Mouse (Mus musculus) lung, embryonic 15.5 days (tissue): ENCODE results near the gene Nr4a1. TPM values are rescaled to one million over a fixed set of nuclear protein-coding genes. Genes with fewer than 3 reads are reported as not detected.

Experiments
- ATAC-seq: fragments of 200-750 bp; cut with Nextera tagmentation; 2 replicates; pipeline ENCODE4 v1.8.0; 2017; ENCODE audit warnings: moderate number of reproducible peaks, borderline replicate concordance; ENCODE audit not compliant: low FRiP score, low TSS enrichment; ENCODE audit errors: extremely low read depth
- H3K27ac ChIP-seq: fragments of 300-500 bp; sonication (generic); 2 replicates; pipeline ENCODE4 v1.5.1; 2015; ENCODE audit warnings: moderate library complexity, mild to moderate bottlenecking, inconsistent platforms
- H3K27me3 ChIP-seq: fragments of 300-500 bp; sonication (generic); 2 replicates; pipeline ENCODE4 v1.6.1; 2015; ENCODE audit warnings: inconsistent platforms
- H3K36me3 ChIP-seq: fragments of 300-500 bp; sonication (generic); 2 replicates; pipeline ENCODE4 v1.6.1; 2015; ENCODE audit warnings: inconsistent platforms
- H3K4me1 ChIP-seq: fragments of 300-500 bp; sonication (generic); 2 replicates; pipeline ENCODE4 v1.6.1; 2015; ENCODE audit warnings: inconsistent platforms
- H3K4me2 ChIP-seq: fragments of 300-500 bp; sonication (generic); 2 replicates; pipeline ENCODE4 v1.6.1; 2015; ENCODE audit warnings: inconsistent platforms, mild to moderate bottlenecking, moderate library complexity
- H3K4me3 ChIP-seq: fragments of 300-500 bp; sonication (generic); 2 replicates; pipeline ENCODE4 v1.5.1; 2015; ENCODE audit warnings: mild to moderate bottlenecking, inconsistent platforms
- H3K9ac ChIP-seq: fragments of 300-500 bp; sonication (generic); 2 replicates; pipeline ENCODE4 v1.6.1; 2015; ENCODE audit warnings: inconsistent platforms
- H3K9me3 ChIP-seq: fragments of 300-500 bp; sonication (generic); 2 replicates; pipeline ENCODE4 v1.6.1; 2016; ENCODE audit warnings: inconsistent platforms
- WGBS: fragments of 180-500 bp; shearing (Covaris S2); methylation state at CpG from one replicate; pipeline ENCODE4 v1.1.7; 2015; 5-methylcytosine and 5-hydroxymethylcytosine counted together
- polyA plus RNA-seq: library from polyadenylated mRNA; unstranded; fragments of >200 nt; fragmentation: Nextera tagmentation; extraction: Ambion mirVana; gene quantifications from 2 replicates; pipeline ENCODE4 v1.2.1, GENCODE M21; 2015

Gene Nr4a1
- polyA plus RNA-seq, 1 experiment from 2014 or later: 9.9 TPM

GRCm38 (mm10) chr15:101308440-101309348 lies 54.6 kb downstream of the Nr4a1 start:
- no peak overlapping the region for H3K4me3 ChIP-seq
- 47% methylated on average over 13 of the region's 13 CpGs for WGBS
- ATAC-seq: 0 out of 2 replicates have a peak, but pooled peaks have one; percentile 6
- H3K27me3 ChIP-seq: no peaks in the 10 kb centered on the region
- peak overlapping the region; percentile 53; the same call in 1 of the 2 replicates for H3K27ac ChIP-seq
- no peaks in the 10 kb centered on the region for H3K36me3 ChIP-seq
- H3K4me1 ChIP-seq: peaks cover 21% of the 10 kb centered on the region
- no peak overlapping the region for H3K9ac ChIP-seq
- H3K9me3 ChIP-seq: no peaks in the 10 kb centered on the region
- H3K4me2 ChIP-seq: no peak overlapping the region

- no peak overlapping the region for H3K4me2 ChIP-seq
- H3K27ac ChIP-seq: peak overlapping the region; percentile 53; the same call in 1 of the 2 replicates
- H3K4me1 ChIP-seq: peaks cover 21% of the 10 kb centered on the region
- no peak for ATAC-seq
- no peak overlapping the region for H3K9ac ChIP-seq
- no peak overlapping the region for H3K4me3 ChIP-seq
- WGBS: 28% methylated on average over 5 of the region's 5 CpGs
- H3K36me3 ChIP-seq: no peaks in the 10 kb centered on the region
- no peaks in the 10 kb centered on the region for H3K9me3 ChIP-seq
- H3K27me3 ChIP-seq: no peaks in the 10 kb centered on the region
Measured at GRCm38 (mm10) chr15:101309493-101309892, 55.4 kb downstream of the Nr4a1 start.

- whole genome bisulfite sequencing: 47% methylated on average over 12 of the region's 15 CpGs
- no peak for ATAC-seq
Measured at GRCm38 (mm10) chr15:101311087-101311770, 57.2 kb downstream of the Nr4a1 start.

GRCm38 (mm10) chr15:101312006-101312405 lies 57.9 kb downstream of the Nr4a1 start:
- WGBS: 60% methylated on average over 6 of the region's 6 CpGs
- H3K9ac ChIP-seq: no peak overlapping the region
- H3K4me2 ChIP-seq: no peak overlapping the region
- no peaks in the 10 kb centered on the region for H3K9me3 ChIP-seq
- H3K27ac ChIP-seq: no peak overlapping the region
- H3K4me1 ChIP-seq: peaks cover 30% of the 10 kb centered on the region
- no peaks in the 10 kb centered on the region for H3K36me3 ChIP-seq
- H3K27me3 ChIP-seq: no peaks in the 10 kb centered on the region
- no peak overlapping the region for H3K4me3 ChIP-seq
- no peak for ATAC-seq

More at GRCm38 (mm10) chr15:101311087-101311770, 57.2 kb downstream of the Nr4a1 start:
- H3K27ac ChIP-seq: 0 out of 2 replicates have a peak overlapping the region, but pooled peaks have one; percentile 44
- no peak overlapping the region for H3K4me2 ChIP-seq
- no peaks in the 10 kb centered on the region for H3K9me3 ChIP-seq
- no peaks in the 10 kb centered on the region for H3K36me3 ChIP-seq
- H3K9ac ChIP-seq: no peak overlapping the region
- no peak overlapping the region for H3K4me3 ChIP-seq
- no peaks in the 10 kb centered on the region for H3K27me3 ChIP-seq
- peaks cover 25% of the 10 kb centered on the region for H3K4me1 ChIP-seq

GRCm38 (mm10) chr15:101315378-101315777 lies 61.3 kb downstream of the Nr4a1 start:
- ATAC-seq: peak; percentile 9; the same call in 1 of the 2 replicates
- H3K4me2 ChIP-seq: peak overlapping the region; percentile 55; the same call in 1 of the 2 replicates

GRCm38 (mm10) chr15:101315832-101316231 lies 61.8 kb downstream of the Nr4a1 start:
- peaks cover 32% of the 10 kb centered on the region for H3K4me1 ChIP-seq
- no peaks in the 10 kb centered on the region for H3K9me3 ChIP-seq
- H3K36me3 ChIP-seq: no peaks in the 10 kb centered on the region
- no peaks in the 10 kb centered on the region for H3K27me3 ChIP-seq
- H3K27ac ChIP-seq: no peak overlapping the region
- peak overlapping the region; percentile 35 for H3K4me3 ChIP-seq
- 3% methylated on average over 11 of the region's 11 CpGs for WGBS
- peak; percentile 79 for ATAC-seq
- H3K9ac ChIP-seq: no peak overlapping the region
- H3K4me2 ChIP-seq: peak overlapping the region; percentile 55

More at GRCm38 (mm10) chr15:101315378-101315777, 61.3 kb downstream of the Nr4a1 start:
- H3K9me3 ChIP-seq: no peaks in the 10 kb centered on the region
- H3K4me1 ChIP-seq: peaks cover 28% of the 10 kb centered on the region
- WGBS: 87% methylated on average over 4 of the region's 4 CpGs
- H3K27me3 ChIP-seq: no peaks in the 10 kb centered on the region
- no peaks in the 10 kb centered on the region for H3K36me3 ChIP-seq
- no peak overlapping the region for H3K4me3 ChIP-seq
- H3K9ac ChIP-seq: no peak overlapping the region
- H3K27ac ChIP-seq: no peak overlapping the region

GRCm38 (mm10) chr15:101316279-101316912 lies 62.3 kb downstream of the Nr4a1 start:
- H3K4me3 ChIP-seq: peak overlapping the region; percentile 35
- no peak for ATAC-seq
- no peak overlapping the region for H3K9ac ChIP-seq
- 57% methylated on average over 13 of the region's 13 CpGs for WGBS
- no peaks in the 10 kb centered on the region for H3K27me3 ChIP-seq
- H3K9me3 ChIP-seq: no peaks in the 10 kb centered on the region
- peak overlapping the region; percentile 55 for H3K4me2 ChIP-seq
- peaks cover 36% of the 10 kb centered on the region for H3K4me1 ChIP-seq
- no peak overlapping the region for H3K27ac ChIP-seq
- H3K36me3 ChIP-seq: no peaks in the 10 kb centered on the region

- ATAC-seq: no peak
- Histone ChIP-seq H3K9me3 (no peaks in the 10 kb centered on the region), H3K36me3 (no peaks in the 10 kb centered on the region), H3K4me2 (no peak overlapping the region), H3K4me3 (no peak overlapping the region), H3K27me3 (no peaks in the 10 kb centered on the region), H3K4me1 (peaks cover 30% of the 10 kb centered on the region), H3K27ac (no peak overlapping the region), H3K9ac (no peak overlapping the region)
- WGBS: 51% methylated on average over 18 of the region's 18 CpGs
Measured at GRCm38 (mm10) chr15:101316913-101317813, 63.1 kb downstream of the Nr4a1 start.

- H3K36me3 ChIP-seq: no peaks in the 10 kb centered on the region
- H3K4me3 ChIP-seq: no peak overlapping the region
- no peaks in the 10 kb centered on the region for H3K9me3 ChIP-seq
- 73% methylated on average over 2 of the region's 2 CpGs for WGBS
- no peaks in the 10 kb centered on the region for H3K27me3 ChIP-seq
- no peak overlapping the region for H3K9ac ChIP-seq
- H3K4me2 ChIP-seq: no peak overlapping the region
- no peak for ATAC-seq
- no peak overlapping the region for H3K27ac ChIP-seq
- H3K4me1 ChIP-seq: peaks cover 30% of the 10 kb centered on the region
Measured at GRCm38 (mm10) chr15:101317814-101318500, 63.9 kb downstream of the Nr4a1 start.

GRCm38 (mm10) chr15:101318889-101319765 lies 65.1 kb downstream of the Nr4a1 start:
- 40% methylated on average over 14 of the region's 14 CpGs for WGBS
- Histone ChIP-seq H3K27ac (no peak overlapping the region), H3K36me3 (no peaks in the 10 kb centered on the region), H3K9ac (no peak overlapping the region), H3K27me3 (no peaks in the 10 kb centered on the region), H3K9me3 (no peaks in the 10 kb centered on the region), H3K4me2 (no peak overlapping the region), H3K4me3 (no peak overlapping the region), H3K4me1 (peaks cover 30% of the 10 kb centered on the region)
- ATAC-seq: no peak
